Mouse (Mus musculus) cerebellum, postnatal 25 days (tissue): ENCODE measurements around the gene Crtac1.

Source experiments
- DNase-seq, 2 experiments: peaks; one replicate each; pipeline ENCODE4 v3.0.0; 2021; ENCODE audit warnings: mixed read lengths in 2 of 2

The Crtac1 gene

GRCm38 (mm10) chr19:42431485-42432190, at the start of gene Crtac1:
TSS of gene Crtac1 (minus strand) at chr19:42431783.
- peak; percentile 60 to 72 for DNase-seq

DNA sequence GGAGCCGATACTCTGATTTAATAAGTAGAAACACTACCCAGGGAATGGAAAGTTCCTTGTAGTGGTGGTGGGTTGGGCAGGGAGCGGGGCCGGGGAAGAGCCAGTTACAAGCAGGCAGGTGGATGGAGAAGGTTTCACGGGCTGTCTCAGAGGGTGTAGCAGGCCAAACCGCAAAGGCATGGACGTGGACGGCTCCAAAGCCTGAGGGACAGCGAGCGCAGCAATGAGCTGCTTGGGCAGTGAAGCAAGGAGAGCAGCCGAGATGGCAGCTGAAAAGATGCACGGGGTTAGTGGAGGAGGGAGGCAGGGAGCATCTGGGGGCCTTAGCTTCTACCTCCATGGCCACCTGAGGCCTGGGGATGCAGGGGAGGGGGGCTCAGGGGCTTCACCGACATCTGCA, 46.7 kb upstream of the Crtac1 start:
- no peak for DNase-seq

DNA sequence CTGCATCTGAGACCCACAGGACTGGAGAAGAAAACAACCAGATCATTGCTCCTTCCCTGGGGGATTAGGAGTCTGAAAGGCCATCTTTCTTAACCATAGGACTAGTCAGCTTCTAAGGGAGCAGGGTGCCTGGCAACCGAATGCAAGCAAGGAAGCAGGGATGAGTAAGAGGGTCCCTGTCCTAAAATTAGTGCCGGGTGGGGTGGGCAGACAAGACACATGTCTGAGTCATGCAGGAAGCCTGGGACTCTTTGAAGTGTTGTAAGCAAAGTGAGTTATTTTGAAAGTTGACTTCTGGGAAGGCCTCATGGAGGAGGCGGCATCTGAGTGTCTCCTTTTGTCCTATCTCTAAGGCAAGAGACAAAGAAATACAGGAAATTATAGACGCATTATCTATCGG, 46.2 kb upstream of the Crtac1 start:
- DNase-seq: no peak

DNA sequence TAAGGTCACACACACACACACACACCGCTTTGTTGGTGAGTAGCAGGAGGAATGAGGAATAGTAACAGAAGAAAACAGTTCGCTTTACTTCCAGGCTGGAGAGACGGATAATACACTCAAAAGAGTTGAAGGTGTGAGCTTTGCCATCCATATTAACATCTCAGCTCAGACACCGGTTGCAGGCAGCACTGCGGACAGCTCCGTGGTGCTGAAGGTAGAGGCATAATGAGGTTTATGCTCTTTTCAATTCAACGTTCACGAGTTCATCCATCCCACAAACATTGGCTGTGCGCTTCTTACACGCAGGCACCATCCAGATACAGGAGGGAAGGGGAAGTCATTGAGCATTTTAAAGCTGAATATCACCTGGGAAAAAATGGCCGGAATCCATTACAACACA, 41.2 kb upstream of the Crtac1 start:
- no peak for DNase-seq

GRCm38 (mm10) chr19:42471571-42471970, 40.0 kb upstream of the Crtac1 start:
- DNase-seq: peak in 1 of 2 experiments; percentile 29

DNA sequence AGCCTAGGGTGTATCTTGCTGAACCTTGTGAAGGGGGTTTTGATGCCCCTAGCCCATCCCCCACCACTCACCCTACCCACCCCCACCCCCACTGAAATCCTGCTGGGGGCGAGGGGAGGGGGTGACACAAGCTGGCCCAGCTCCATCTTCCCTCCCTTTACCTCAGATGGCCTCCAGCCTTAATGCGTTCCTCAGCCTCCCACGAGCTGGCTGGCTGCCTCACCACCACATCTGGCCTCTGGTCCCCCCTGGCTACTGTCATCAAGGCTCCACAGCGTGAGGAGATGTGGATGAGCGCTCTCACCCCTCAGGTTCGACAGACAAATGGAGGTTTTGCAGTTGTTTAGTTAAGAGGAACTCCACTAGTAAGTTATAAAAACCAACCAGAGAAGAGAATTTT, 30.3 kb upstream of the Crtac1 start:
- no peak for DNase-seq

DNA sequence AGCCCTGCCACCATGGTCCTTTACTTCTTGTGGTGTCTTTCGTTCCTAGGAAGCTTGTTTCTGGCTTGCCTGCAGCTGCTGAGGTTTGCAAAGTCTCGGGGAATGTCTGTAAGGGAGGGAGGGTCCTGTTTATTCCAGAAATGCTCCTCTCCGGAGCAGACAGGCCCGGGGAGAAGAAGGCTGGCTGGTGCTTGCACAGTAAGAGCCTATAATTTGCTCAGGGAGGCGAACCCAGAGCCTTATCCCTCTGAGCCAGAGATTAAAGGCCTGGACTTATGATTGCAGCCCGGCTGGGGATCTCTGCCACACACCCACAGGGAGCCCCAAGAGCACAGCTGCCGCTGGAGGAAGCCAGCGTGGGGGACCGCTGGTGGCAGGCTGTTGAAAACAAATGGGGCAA, 29.8 kb upstream of the Crtac1 start:
- DNase-seq: no peak

DNA sequence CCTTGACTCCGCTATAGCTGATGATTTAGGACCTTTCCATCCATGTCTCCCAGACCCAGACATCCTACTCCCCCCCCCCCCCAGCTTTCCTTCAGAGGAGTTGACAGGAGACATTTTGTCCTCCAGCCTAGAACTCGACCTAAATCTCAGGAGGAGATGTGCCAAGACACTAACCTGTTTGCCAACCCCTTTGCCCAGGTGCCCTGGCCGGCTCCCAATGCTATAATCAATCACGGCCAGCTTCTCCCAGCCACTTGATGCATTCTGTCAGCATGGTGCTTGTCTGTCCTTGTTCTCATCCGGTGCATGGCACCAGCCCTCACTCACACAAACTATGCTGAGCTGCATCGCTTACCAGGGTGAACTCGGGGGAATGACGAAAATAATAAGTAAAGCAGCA, 27.9 kb upstream of the Crtac1 start:
- DNase-seq: peak in 1 of 2 experiments; percentile 31

DNA sequence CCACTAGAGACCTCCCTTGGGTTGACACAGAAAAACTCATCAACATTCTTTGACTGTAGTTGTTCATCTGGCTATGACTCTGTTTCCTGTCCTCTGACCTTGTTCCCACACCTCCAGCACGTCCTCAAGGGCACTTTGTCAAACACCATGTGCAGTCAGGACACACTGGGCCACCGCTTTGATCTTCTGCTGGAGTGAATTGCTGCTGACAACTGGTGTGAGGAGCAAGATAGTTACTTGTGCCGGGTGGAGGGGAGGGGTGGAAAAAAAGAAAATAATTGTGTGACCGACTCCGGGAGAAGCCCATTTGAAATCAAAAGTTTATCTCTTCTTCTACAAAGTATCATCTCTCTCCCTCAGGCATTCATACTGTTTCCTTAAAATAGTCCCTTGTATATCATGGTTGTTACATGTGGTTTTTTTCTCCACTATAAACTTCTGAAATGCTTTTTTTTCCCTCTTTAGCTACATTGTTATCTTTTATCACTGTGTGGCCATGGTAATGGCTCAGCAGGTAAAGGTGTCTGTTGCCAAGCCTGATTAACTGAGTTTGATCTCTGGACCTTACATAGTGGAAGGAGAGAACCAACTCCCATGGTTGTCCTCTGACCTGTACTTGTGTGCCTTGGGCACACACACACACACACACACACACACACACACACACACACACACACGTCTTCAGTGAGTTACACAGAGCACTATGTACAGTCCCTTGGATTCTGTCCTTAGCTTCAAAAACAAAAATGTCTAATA, 23.1 kb upstream of the Crtac1 start:
- DNase-seq: no peak

DNA sequence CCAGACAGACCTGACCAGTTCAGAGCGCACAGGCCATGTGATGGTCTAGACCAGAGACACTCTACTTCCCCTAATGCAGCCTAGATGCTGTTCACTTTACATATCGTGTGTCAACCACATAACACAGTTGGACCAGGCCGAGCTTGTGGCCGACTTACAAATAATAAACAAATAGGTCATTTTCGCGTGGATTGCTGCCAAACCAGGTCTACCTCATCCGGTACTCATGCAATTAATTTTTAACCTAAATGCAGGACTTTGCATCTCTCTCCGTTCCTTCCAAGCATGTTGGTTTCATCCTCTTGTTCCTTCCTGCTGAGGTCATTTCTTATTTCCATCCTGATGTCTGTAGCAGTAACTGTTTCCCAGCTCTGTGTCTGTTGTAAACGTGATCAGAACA, 22.4 kb upstream of the Crtac1 start:
- DNase-seq: no peak

DNA sequence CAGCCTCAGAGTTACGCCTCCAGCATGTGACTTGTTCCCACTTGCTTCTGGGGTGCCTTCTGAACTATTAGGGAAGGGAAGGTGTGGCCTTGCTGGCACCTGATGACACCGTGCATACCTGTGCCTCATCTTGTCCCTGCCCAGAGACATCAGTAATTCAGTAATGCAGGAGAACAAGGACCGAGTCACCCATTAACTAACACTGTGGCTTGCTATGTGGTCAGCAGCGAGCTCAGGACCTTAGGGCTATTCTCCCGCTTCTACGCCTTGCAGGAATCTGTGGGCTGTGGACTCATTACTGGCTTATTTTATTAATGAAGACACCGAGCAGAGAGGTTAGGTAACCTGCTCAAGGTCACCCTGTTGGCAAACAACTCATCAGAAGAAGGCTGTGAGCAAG, 21.0 kb upstream of the Crtac1 start:
- no peak for DNase-seq

DNA sequence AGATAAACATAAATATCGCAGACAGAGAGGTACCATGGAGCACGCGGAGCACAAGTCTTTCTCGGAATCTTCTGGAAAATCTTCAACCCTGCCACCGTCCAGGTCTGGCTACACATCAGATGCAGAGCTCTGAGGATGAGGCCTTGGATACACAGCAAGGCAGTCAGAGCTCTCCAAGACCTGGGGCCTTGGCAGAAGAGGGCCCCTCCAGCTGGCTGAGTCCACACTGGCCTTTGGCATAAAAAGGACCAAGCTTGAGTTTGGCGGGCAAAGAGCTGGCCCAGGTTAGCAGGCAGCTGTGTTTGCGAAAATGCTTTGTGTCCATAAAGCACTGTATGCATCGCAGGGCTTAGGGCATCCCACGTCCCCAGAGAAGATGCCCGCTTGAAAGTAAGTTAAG, 17.0 kb upstream of the Crtac1 start:
- no peak for DNase-seq

- DNase-seq: peak; percentile 54 to 68
Measured at GRCm38 (mm10) chr19:42443887-42444409, 12.4 kb upstream of the Crtac1 start.

DNA sequence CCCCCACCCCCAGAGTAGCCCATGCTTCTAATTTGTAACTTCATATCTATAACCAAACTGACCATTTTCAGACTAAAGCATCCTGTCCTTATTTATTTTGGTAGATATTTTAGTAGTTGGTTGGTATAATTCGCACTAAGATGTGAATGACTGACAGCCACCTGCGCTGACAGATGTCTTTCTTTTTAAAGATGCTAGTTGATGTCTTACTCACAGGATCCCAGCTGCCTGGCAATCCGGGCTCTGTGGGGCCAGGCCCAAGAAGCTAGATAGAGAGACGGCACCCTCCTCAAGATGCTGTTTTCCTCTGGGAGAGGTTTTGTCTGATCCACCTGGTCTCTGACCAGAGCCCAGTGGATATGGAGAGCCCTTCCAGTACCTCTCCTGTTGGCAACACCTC, 11.7 kb upstream of the Crtac1 start:
- DNase-seq: no peak

GRCm38 (mm10) chr19:42442246-42443197, 10.9 kb upstream of the Crtac1 start:
- no peak for DNase-seq

GRCm38 (mm10) chr19:42440089-42440488, 8.5 kb upstream of the Crtac1 start:
- peak in 1 of 2 experiments; percentile 32 for DNase-seq

DNA sequence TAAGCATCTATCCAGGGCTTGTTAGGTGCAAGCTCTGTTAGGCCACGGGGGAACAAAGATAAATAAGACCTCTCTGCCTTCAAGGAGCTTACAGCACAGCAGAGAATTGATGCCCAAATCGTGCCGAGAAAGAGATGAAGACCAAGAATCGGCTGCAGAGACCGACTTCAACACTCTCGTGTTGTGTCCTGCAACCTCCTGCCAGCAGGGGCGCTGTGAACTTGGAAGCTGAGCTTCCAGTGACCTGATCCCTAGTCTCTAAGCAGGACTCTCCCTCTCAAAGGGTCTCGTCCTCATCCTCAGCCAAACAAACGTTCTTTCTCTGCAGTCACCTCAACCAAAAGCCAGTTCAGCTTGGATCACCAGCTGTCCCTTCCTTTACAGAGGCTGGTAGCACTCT, 7.8 kb upstream of the Crtac1 start:
- peak in 1 of 2 experiments; percentile 24 for DNase-seq

DNA sequence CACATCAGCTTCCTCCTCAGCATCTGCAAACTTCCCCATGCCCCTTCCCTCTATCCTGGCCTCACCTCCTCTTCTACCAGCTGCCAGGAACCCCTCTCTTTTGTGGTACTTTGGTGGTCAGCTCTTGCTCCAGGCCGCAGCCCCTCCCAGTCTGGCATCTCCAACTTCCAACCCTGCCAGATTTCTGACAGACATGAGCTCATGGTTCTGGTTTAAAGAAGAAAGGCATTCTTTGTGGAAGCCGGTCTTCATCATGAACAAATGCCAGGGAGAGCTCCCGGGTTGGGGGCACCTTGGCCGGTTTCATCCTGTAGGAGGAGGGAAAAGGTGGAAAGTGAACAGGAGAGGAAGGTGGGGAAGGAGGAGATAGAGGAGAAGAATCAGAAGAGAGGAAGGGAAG, 4.0 kb upstream of the Crtac1 start:
- DNase-seq: no peak

DNA sequence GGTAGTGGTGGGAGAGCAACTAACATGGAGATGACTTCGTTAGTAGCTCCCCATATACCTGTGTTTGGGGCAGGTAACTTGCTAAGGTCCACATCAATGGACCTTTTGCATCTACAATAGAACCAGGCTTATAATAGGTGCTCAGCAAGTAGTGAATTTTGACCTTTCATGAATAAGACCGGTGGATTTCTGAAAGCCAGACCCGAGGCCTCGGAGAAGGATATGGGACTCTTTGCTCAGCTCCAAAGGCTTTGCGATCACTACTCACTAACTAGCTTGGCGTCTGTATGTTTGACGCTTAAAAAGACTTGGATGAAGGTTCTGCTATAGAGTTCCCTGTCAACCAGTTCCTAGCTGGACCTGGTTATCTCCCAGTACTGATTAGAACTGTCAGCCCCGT, 1.2 kb upstream of the Crtac1 start:
- DNase-seq: no peak

DNA sequence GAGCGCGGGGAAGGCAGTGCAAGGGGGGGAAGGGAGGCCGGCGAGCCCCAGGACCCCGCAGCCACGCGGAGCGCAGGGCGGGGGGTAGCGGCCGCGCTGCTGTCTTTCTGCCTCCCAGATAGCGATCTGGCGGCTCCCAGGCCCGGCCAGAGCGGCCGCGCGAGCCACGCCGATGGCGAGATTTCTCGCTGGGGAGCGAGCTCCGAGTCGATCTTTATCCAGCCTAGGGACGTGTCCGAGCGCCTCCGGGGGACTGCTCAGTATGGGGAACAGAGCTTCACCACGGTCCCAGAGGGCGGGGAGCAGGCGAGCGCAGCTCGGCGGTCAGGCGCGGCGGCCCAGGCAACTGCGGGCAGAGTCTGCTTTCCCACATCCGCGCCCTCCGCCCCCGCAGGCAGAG, 608 bp upstream of the Crtac1 start:
- DNase-seq: peak in 1 of 2 experiments; percentile 58

- DNase-seq: peak; percentile 23 to 37
Measured at GRCm38 (mm10) chr19:42430981-42431380, 602 bp downstream of the Crtac1 start.

- peak; percentile 68 to 82 for DNase-seq
Measured at GRCm38 (mm10) chr19:42429410-42429809, 2.2 kb downstream of the Crtac1 start.

DNA sequence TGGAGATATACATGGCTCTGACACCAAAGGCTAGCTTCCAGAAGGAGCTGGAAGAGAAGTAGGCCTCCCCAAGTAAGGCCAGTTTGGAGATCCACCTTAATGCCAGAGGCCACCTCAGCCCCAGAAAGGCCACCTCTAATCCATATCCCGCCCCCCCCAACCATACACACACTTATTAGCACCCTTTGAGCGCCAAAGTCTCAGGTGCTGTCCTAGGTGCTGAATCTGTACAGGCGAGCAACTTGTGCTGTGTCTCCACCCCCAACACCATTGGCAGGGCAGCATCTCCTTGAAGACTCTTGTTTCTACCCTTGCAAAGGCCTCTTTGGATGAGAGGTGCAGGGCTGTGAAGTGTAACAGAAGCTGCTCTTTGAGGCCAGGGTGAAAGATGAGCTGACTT, 6.4 kb downstream of the Crtac1 start:
- no peak for DNase-seq
